Mouse (Mus musculus): ENCODE results near the gene Arid3b.

GRCm38 (mm10) chr9:57835841-57836514 is 615 bp downstream of the Arid3b start:
- no peak for TF ChIP-seq POLR2A (IDR thresholded peaks at IDR 0.05; ENCODE audit: control insufficient read depth, low read depth, low read length)
- TF ChIP-seq CTCF (IDR thresholded peaks at IDR 0.05; ENCODE audit: control insufficient read depth, insufficient read depth, insufficient replicate concordance, low read depth, low read length): no peak
